Mouse (Mus musculus) frontal cortex, adult 2 months (tissue): ENCODE data around the gene Msx1. TPM values are rescaled to one million over a fixed set of nuclear protein-coding genes. Genes with fewer than 3 reads are reported as not detected.
"Not testable (repeated sequence)": the region's sequence is repeated elsewhere in the genome, so short reads cannot be mapped to it uniquely, and the experiment has no call there.

Experiments used
- DNase-seq, 2 experiments: peaks; one replicate each; pipeline ENCODE4 v3.0.0; 2022; ENCODE audit warnings: low spot score in 1 of 2; ENCODE audit errors: extremely low spot score in 1 of 2
- polyA plus RNA-seq: library from polyadenylated mRNA; depleted of rRNA; stranded (reverse); fragments of >200 nt; gene quantifications from 2 replicates; pipeline ENCODE4 v1.2.3, GENCODE M21; 2012; rRNA removed

Gene Msx1
- 2.7 and 3.9 TPM in 2 replicates for polyA plus RNA-seq

GRCm38 (mm10) chr5:37824461-37824795 lies at the start of gene Msx1:
TSS of gene Msx1 (minus strand) at chr5:37824583.
- peak in 1 of 2 experiments; percentile 54 for DNase-seq

DNA sequence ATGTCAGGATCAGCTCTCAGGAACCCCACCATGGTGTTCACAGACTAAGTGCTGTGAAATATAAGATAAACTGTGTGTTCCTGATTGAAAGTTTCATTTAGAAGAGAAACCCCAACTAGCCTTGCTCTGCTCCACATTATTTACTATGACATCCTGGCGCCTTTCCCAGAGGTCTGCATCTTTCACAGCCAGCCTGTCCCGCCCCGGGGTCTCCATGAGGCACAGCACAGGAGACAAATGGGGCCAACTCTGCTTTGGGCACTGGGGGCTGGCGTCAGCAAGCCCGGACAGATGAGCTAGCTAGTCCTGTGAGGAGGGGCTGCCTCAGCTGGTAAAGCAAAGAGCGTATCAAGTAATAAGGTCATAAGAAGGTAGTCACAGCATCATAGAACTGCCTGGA lies 41.1 kb upstream of the Msx1 start:
- no peak for DNase-seq

DNA sequence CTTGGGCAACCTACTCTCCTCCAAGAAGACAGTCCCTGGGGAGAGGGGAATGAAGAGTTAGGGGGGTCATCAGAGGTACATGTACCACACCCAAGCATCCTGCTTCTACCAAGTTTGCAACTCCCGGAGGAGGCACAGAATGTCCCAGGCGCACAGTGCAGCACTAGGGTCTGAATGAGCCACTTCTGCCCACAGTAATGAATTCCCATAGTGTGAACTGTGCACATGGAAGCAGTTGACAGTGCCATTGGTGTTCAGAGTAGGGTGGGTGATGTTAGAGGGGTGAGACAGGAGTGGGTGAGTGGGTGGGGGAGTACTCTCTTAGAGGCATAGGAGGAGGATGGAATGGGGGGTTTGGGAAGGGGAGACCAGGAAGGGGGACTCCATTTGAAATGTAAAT lies 39.9 kb upstream of the Msx1 start:
- no peak for DNase-seq

DNA sequence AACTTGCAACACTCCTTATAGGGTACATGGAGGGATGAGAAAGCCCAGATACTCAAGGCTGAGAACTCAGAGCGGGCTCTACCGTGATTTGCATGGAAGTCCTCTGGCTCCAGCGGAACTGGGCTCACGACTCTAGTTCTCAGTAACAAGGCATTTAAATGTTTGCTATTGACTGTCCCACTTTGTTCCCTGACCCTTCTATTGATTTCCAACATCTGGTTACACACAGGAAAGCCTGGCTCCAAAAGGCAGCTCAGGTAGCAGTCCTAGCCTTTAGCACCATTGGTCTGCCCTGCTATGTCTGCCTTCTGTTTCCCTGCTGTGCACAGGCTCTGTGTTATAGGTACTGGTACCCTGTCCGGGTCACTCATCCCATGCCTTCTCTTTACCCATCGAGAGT lies 36.5 kb upstream of the Msx1 start:
- DNase-seq, result no peak

DNA sequence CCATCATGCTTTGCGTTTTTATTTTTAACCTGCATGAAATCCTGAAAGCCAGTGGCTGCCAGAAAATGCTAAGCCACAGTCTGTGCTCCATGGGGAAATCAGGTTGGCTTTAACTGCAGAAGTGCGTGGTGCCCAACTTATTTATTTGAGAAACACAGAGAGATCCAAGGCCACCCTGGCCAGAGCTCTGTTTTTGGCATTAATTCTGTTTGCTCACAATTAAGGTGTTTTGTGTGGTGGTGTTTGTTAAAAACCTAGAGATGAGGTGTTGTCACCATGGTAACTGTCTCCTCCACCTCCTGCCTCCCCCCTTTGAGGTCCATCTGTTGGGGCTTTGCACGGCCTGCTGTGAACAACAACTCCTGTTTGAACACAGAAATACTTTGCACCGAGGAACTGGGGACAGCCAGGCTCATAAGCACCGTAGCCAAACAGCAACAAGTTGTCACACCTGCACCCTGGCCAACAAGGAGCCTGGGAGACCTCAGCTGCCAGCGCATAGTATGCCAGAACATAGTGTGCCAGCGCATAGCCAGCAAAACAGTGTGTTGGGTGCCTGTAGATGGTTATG lies 35.9 kb upstream of the Msx1 start:
- peak; percentile 61 to 65 for DNase-seq

GRCm38 (mm10) chr5:37857763-37858545 lies 33.6 kb upstream of the Msx1 start:
- DNase-seq, result peak; percentile 20 to 62

- DNase-seq, result no peak
These were observed 31.7 kb upstream of the Msx1 start for GRCm38 (mm10) chr5:37856057-37856456.

DNA sequence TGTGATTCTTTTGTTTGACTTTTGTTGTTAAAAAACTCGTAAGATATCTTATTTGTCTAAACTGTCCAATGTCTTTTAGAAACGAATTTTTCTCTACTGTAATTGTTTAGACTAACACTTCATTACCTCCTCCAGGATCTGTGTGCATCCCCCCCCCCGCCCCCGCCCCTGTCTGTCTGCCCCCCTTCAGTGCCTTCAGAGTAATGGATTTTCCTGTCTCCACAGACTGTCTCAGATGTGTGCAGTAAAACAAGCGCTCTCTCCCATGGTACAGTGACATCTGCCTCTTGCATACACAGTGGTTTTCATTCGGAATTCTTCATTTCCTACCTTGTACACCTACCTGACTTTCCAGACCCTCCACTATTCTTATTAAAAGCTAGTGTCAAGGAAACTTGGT lies 29.9 kb upstream of the Msx1 start:
- DNase-seq, result no peak

DNA sequence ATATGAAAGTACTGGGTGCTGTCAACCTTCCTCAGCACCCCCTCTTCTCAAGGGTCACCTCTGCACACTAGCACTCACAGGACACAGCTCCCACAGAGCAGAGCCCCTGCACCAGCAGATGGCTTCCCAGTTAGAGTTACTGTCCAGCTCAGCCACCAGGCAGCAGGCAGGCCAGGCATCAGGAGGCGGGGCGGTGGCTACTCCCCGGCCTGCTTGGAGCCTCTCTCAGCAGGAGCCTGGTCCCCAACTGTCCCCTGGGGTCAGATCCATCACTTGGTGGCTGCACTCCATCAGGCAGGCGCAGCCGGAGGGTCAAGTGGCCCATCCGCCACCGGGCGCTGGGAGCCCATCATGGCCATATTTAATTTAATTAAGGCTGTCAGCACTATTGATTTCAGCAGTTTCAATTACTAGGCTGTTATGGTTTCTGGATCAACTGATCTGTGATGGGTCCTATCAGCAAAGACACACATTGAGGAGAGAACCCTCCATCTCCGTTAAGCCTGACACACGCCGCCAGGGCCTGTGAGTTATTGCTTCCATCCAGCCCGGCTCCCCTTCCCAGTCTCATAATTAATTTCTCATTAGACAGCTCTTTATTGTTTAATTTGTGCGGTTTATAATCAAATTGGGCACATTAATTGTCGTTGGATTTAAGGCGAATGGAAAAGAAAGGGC lies 27.1 kb upstream of the Msx1 start:
- DNase-seq, result no peak

- DNase-seq, result no peak
These were observed 24.8 kb upstream of the Msx1 start for GRCm38 (mm10) chr5:37848991-37849719.

DNA sequence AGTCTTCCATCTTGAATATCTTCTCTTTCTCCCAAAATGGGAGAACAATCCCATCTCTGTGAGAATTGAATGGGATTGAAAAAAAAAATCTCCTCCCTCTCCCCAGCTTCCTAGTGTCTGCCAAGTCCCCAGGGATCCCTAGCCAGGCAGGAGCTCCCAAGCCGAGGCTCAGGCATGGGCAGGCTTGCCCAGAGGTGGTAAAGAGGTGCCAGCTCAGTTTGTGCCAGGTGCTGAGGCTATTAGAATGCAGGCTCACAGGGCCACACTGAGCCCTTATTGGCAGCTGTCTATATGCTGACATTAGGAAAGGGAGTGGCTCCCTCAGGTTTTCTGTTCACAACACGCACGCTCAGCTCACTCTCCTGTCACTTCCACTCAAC lies 11.9 kb upstream of the Msx1 start:
- DNase-seq, result no peak

GRCm38 (mm10) chr5:37835590-37836266 lies 11.3 kb upstream of the Msx1 start:
- DNase-seq, result no peak

DNA sequence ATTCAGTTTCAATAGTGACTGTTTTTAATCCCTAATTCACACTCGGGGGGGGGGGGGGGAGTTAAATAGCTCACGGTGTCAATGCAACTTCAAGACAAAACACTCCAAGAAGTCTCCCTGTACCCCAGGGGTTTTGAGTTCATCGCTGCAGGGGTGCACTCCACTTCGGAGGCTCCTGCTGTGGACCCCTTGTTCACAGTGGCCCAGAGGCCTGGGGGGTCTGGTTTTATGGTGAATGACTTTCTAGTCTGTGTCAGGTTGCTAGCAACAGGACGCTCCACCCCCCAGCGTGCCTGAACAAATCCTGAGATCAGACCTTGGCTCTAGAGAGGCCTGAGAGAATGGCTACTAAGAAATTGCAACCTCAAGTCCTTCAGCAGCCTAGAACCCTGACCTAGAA lies 8.4 kb upstream of the Msx1 start:
- no peak for DNase-seq

GRCm38 (mm10) chr5:37832031-37832430 lies 7.6 kb upstream of the Msx1 start:
- no peak for DNase-seq

DNA sequence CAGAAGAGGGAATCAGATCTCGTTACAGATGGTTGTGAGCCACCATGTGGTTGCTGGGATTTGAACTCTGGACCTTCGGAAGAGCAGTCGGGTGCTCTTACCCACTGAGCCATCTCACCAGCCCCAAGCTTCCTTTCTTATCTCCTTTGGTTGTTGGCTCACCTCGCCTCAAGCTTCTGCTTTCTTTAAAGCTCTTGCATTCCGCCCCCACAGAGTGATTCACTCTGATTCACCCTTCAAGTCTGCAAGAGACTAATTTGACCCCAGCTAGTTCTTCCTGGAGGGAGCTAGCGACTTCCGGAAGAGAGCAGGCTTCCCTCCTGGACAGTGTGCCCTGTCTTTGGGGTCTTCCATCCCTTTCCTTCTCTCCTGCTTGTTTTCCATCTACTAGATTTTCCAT lies 6.1 kb upstream of the Msx1 start:
- DNase-seq, result not testable (repeated sequence)

DNA sequence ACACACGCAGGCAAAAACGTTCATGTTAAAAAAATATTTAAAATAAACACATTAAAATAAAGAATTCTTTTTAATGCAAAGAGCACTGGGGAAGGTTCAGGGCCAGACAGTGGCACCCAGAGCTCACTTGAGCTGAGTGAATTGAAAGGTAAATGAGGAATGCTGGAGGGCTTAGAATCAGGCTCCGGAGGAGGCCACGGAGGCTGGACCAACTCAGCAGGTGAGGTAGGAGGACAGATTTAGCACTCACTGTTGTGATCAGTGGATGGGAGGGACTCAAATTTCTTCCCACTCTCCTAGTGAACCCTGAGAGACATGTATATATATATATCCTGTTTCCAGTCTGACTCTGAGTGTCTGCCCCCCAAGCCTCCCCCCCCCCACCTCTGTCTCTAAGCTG lies 5.5 kb upstream of the Msx1 start:
- no peak for DNase-seq

DNA sequence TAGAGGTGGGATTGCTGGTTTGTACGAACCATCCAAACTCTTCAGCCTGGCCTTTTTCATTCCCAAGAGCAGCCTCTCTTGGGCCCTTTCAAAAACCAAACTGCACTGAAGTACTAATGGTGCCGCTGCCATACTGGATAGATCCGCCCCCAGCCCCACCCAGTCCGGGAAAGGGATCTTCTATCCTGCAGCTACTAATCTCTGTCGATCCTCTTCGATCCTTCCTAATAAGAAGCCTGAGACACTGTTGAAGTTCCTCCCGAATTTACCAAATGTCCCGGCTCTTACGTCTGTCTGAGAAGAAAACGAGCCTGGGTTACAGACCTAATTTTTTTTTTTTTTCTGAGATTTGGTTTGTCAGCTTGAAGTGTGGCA lies 4.9 kb upstream of the Msx1 start:
- DNase-seq, result no peak

DNA sequence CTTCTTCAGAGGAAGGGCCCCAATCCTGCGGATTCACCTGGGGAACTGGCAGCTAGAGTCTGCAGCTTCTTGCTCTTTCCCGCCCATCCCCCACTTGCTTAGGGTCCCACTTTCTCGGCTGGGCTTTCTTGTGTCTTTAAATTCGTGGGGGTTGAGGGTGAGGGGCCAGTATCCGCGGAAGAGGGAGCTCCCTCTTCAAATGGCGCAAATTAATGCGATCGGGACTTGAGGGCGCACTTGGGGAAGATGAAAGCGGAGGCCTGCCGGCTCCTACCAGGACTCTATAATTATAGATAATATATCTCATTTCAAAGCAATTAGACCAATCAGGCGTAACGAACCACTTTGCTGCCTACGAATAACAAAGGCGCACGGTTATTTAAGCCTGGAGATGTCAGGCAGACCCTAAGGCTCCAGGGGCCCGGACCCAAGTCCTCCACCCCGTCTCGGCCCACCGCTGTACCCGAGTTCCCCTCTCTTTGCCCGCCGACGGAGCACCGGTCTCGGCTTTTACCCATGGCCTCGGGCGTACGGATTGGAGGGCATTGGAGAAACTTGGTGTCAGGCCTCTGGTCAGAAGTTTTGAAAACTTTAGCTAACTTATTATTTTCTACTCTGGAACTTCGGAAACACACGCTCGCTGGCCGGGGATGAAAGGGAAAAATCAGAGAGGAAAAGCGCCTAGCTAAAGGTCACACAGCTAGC lies 4.4 kb upstream of the Msx1 start:
- DNase-seq, result no peak

- DNase-seq, result no peak
These were observed 3.6 kb upstream of the Msx1 start for GRCm38 (mm10) chr5:37828001-37828400.

DNA sequence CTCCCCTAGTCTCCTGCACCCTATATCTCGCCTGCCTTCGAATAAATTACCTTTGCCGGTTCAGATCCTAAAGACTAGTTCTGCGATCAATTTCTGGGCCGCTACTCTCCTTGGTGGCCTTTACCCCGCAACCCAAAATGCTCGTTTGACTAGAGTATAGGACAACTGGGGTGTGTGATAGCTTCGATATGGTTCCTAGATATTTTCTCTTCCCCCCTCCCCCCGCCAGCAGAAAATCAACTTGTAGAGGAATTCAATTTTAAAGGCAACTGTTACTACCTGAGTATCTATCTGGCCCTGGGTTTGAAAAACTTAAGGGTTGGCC lies 3.2 kb upstream of the Msx1 start:
- no peak for DNase-seq
